Mouse (Mus musculus) gastrocnemius, postnatal 10 days (tissue): ENCODE results near the gene Sh2d3c. TPM values are rescaled to one million over a fixed set of nuclear protein-coding genes. Genes with fewer than 3 reads are reported as not detected.
A peak's percentile ranks its signal among the peaks of the same experiment; 100 is the strongest.

Source experiments
- DNase-seq: peaks from one replicate; pipeline ENCODE4 v3.0.0; 2021; ENCODE audit warnings: mixed read lengths
- long read RNA-seq, 2 experiments: library from polyadenylated mRNA; stranded (forward); transcript quantifications; one replicate each; pipeline ENCODE4 v2.0.0; 2021
- total RNA-seq, 2 experiments: library from RNA; stranded (reverse); gene quantifications; 2 replicates each; pipeline ENCODE4 v1.2.3; 2021

Gene Sh2d3c
- 10 to 100 TPM; 13.2 to 16.6 TPM for total RNA-seq
- long read RNA-seq, experiment 1, transcript Sh2d3c-202 (11 exons, 3,107 nt) = major isoform, 32 of 44 reads
- long read RNA-seq, experiment 1, partial matches to known transcripts = 5 of 44 reads
- long read RNA-seq, experiment 1, other reads (novel, unspliced or antisense) = 6 of 44 reads
- long read RNA-seq, experiment 2, transcript Sh2d3c-202 (11 exons, 3,107 nt) = major isoform, 24 of 33 reads
- long read RNA-seq, experiment 2, partial matches to known transcripts = 3 of 33 reads
- long read RNA-seq, experiment 2, other reads (novel, unspliced or antisense) = 6 of 33 reads

DNA sequence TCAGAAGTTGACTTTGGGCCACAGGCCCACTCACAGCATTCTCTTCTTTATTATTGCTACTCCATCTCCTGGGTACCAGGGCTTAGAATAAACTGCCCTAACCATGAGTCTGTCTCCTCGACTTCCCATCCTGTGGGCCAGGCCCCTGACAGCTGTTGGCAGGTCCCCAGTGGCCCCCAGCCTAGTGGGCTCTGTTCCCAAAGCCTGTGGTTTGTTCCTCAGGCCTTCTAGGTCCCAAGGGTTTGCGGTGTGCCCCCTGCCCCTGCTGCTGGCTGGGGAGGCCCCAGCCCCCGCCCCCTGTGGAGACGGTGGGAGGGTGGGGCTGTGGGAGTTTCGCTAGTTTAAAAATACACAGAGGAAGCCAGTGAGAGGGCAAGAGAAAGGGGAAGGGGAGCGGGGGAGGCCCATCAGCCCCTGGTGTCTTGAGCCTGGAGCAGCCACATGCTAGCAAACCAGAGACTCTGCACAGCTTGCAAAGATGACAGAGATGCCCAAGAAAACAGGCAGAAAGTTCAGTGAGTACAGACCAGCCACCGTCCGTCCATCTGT lies at the start of gene Sh2d3c:
Gene Sh2d3c, plus strand, starts transcription at position 375 of the 549 bp plus-strand sequence.
- DNase-seq = no peak

- DNase-seq = no peak
These were observed 49.7 kb upstream of the Sh2d3c start for GRCm38 (mm10) chr2:32671147-32671546.

DNA sequence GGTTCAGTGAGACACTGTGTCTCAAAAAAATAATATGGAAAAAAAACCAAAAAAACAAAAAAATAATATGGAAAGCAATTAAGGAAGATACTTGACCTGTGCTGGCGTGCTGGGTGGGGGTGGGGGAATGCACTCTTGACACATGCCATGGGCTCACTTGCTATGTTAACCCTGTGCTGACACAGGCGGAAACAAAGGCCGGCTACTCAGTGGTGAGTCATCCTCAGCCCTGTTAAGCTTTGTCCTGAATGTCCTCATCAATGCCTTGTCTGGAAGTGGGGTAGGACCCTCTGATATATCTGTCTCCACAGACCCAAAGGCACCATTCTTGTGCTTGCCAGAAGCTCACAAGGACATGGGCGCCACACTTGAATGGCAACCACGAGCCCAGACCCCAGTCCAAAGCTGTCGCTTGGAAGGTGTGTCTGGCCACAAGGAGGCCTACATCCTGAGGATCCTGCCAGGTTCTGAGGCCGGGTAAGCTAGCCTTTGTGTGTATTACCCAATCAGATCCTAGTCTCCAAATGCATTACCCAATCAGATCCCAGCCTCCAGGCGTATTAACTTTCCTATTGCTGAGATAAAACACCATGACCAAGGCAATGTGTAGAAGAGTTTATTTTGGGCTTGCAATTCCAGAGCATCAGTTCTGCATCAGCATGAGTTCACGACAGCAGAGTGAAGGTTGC lies 48.8 kb upstream of the Sh2d3c start:
- no peak for DNase-seq

- DNase-seq = no peak
These were observed 47.5 kb upstream of the Sh2d3c start for GRCm38 (mm10) chr2:32673176-32673917.

- DNase-seq = no peak
These were observed 44.0 kb upstream of the Sh2d3c start for GRCm38 (mm10) chr2:32676821-32677220.

DNA sequence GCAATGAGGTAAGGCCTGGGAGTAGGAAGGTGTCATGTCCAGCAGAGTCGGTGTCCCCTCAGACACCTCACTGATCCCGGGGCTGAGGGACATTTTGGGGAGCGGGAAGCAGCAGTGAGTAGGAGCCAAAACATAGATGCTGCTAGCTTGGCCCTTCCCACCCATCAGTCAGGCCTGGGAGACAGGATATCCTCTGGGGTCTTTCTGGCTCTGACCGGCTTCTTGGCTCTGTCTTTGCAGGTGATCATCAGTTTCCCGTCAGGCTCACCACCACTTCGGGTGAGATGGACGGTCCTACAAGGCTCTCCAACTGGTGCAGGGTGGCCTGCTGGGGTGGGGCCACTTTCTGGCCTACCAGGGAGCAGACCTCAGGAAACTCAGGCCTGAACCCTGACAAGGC lies 43.2 kb upstream of the Sh2d3c start:
- DNase-seq = no peak

GRCm38 (mm10) chr2:32680051-32680451 lies 40.8 kb upstream of the Sh2d3c start:
- peak; percentile 34 for DNase-seq

DNA sequence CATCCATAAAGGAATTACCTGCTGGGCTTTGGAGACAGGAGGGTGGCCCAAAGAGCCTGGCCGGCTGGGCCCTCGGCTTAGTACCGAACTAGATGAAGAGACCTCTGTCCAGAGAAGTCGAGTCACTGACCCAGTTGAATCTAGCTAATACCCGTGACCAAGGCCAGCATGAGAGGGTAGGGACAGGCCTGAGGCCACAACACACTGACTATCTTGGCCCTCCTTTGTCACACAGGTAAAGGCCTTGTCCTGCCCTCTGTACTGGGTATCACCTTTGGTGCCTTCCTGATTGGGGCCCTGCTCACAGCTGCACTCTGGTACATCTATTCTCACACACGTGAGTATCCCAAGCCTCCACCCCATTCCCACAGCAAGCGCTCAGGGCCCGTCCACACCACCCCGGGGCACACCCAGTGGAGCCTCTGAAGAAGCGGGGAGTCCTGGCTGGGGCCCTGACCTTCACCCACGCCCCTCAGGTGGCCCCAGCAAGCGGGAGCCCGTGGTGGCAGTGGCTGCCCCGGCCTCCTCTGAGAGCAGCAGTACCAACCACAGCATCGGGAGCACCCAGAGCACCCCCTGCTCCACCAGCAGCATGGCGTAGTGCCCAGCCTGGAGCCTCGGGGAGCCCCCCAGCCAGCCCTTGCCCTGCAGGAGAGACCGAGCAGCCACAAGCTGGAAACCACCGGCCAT lies 39.7 kb upstream of the Sh2d3c start:
- no peak for DNase-seq

- DNase-seq = no peak
These were observed 39.1 kb upstream of the Sh2d3c start for GRCm38 (mm10) chr2:32681754-32682153.

DNA sequence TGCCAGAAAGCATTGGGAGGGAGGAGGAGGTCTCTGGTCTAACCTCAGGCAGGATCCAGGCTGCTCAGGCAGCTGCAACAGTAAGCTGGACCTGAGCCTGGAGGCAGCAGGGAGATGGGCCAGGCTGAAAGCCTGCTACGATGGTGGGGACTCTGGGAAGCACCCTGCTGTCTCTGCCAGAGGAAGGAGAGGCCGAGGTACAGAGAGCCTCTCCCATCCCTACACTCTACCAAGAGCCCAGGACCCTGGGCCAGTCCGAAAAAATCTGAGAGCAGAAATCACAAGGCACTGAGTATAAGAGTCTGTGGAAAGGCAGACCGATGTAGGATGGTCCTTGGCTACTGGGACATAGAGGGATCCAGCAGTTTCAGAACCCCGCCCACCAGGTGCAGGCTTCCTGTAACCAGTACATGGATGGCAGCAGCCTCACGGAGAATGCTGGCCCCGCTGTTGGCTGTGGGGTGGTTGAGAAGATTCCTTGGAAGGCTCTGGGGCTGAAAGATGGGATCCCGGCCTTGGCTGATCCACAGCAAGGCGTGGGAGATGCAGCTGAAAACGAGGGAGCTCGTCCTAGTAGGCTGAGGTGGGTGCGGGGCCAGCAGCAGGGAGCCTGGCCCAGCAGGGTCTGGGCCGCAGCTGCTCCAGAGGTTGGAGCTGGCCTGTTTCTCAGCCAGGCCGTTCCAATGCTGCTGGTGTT lies 38.0 kb upstream of the Sh2d3c start:
- DNase-seq = peak; percentile 35

DNA sequence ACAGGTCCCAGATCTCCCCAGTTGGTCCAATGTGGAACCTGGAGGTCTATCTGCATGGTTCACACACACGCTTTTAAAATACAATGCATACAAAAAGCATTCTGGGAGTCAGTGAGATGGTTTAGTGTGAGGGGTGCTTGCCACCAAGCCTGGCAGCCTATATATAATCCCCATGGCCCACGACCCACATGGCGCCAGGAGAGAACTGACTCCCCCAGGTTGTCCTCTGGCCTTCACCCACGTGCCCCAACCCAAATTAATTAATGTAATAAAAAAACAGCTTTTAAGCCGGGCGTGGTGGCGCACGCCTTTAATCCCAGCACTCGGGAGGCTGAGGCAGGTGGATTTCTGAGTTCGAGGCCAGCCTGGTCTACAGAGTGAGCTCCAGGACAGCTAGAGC lies 37.2 kb upstream of the Sh2d3c start:
- no peak for DNase-seq

- DNase-seq = no peak
These were observed 36.0 kb upstream of the Sh2d3c start for GRCm38 (mm10) chr2:32684681-32685428.

- DNase-seq = no peak
These were observed 35.0 kb upstream of the Sh2d3c start for GRCm38 (mm10) chr2:32685807-32686206.

DNA sequence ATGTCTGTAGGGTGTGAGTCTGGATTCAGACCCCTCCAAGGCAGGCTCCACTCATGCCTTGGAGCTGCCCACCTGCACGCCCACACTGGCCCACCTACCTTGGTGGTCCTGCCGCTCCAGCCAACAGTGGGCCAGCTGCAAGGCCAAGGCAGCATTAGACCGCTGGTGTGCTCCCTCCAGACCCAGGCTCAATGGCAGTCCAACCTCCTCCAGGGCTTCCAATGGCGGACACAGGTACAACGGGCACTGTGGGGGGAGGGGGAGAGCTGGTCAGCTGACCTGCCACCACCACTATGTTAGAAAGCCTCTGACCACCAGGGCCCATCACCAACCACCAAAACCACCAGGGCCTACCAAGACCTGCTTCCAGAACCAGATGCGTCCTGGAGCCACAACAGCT lies 34.2 kb upstream of the Sh2d3c start:
- no peak for DNase-seq

- no peak for DNase-seq
These were observed 33.3 kb upstream of the Sh2d3c start for GRCm38 (mm10) chr2:32687562-32687961.

GRCm38 (mm10) chr2:32689420-32689819 lies 31.4 kb upstream of the Sh2d3c start:
- peak; percentile 93 for DNase-seq

- DNase-seq = no peak
These were observed 29.8 kb upstream of the Sh2d3c start for GRCm38 (mm10) chr2:32691041-32691440.

GRCm38 (mm10) chr2:32692496-32692895 lies 28.4 kb upstream of the Sh2d3c start:
- no peak for DNase-seq

DNA sequence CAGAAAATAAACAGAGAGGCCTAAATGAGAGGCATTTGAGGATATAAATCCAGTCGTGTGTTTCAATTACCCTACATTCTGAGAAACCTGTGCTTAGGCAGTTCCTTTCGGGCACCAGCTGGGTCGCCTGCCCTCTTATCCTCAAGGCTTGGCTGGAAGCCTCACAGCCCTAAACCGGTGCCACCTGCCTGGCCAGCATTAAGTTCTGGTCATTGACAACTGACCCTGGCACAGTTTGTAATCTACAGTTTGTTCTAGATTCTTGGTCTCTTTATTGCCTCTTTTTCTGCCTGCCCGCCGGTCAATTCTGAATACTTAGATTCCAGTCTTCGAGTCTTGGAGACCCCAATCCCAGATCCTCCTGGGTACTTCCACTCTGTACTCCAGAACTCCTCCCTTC lies 27.6 kb upstream of the Sh2d3c start:
- no peak for DNase-seq

GRCm38 (mm10) chr2:32693823-32694411 lies 26.9 kb upstream of the Sh2d3c start:
- DNase-seq = peak; percentile 95
